Mouse (Mus musculus): ENCODE results near the gene Pak1. TPM values are rescaled to one million over a fixed set of nuclear protein-coding genes. Genes with fewer than 3 reads are reported as not detected.
"Not testable (repeated sequence)": the region's sequence is repeated elsewhere in the genome, so short reads cannot be mapped to it uniquely, and the experiment has no call there.

Pak1 gene
- total and polyA plus RNA-seq, 2 experiments from 2014 or later = 0.79 to 1.2 TPM

GRCm38 (mm10) chr7:97842332-97842731, 54.0 kb downstream of the Pak1 start:
- Histone ChIP-seq H3K9ac (replicated peaks; ENCODE audit: low read depth, low read length) (no peak overlapping the region), H3K27me3 (ENCODE audit: control insufficient read depth, insufficient read depth, low read length) (no peaks in the 10 kb centered on the region), H3K4me2 (ENCODE audit: low read depth, low read length) (peak overlapping the region; percentile 57), H3K36me3 (replicated peaks; ENCODE audit: control insufficient read depth, insufficient read depth, low read length) (no peaks in the 10 kb centered on the region), H3K27ac (ENCODE audit: low read depth) (no peak overlapping the region), H3K4me1 (ENCODE audit: control insufficient read depth, insufficient read depth) (no peaks in the 10 kb centered on the region), H3K4me3 (ENCODE audit: low read depth, low read length) (no peak overlapping the region), H3K9me3 (replicated peaks; ENCODE audit: control insufficient read depth, low read length) (no peaks in the 10 kb centered on the region)
- DNase-seq (ENCODE audit: low spot score) = no peak
- 57% methylated on average over 2 of the region's 2 CpGs for WGBS
- ATAC-seq (ENCODE audit: insufficient read depth, low read depth) = no peak
- TF ChIP-seq EP300 (IDR thresholded peaks at IDR 0.05; ENCODE audit: low read depth) (no peak), CTCF (IDR thresholded peaks at IDR 0.05; ENCODE audit: low read depth) (no peak)

- WGBS = 7% methylated on average over 22 of the region's 22 CpGs
- Histone ChIP-seq H3K4me2 (ENCODE audit: low read depth, low read length) (peak overlapping the region; percentile 57), H3K4me1 (ENCODE audit: control insufficient read depth, insufficient read depth) (no peaks in the 10 kb centered on the region), H3K36me3 (replicated peaks; ENCODE audit: control insufficient read depth, insufficient read depth, low read length) (no peaks in the 10 kb centered on the region), H3K9me3 (replicated peaks; ENCODE audit: control insufficient read depth, low read length) (no peaks in the 10 kb centered on the region), H3K9ac (replicated peaks; ENCODE audit: low read depth, low read length) (no peak overlapping the region; the same call in 1 of the 2 replicates), H3K27me3 (ENCODE audit: control insufficient read depth, insufficient read depth, low read length) (no peaks in the 10 kb centered on the region), H3K27ac (ENCODE audit: low read depth) (no peak overlapping the region), H3K4me3 (ENCODE audit: low read depth, low read length) (peak overlapping the region; percentile 35)
- DNase-seq (ENCODE audit: low spot score) = peak; percentile 48
- TF ChIP-seq CTCF (IDR thresholded peaks at IDR 0.05; ENCODE audit: low read depth) (peak; percentile 23), EP300 (IDR thresholded peaks at IDR 0.05; ENCODE audit: low read depth) (no peak)
- peak; percentile 92 for ATAC-seq (ENCODE audit: insufficient read depth, low read depth)
Measured at GRCm38 (mm10) chr7:97842806-97843570, 54.6 kb downstream of the Pak1 start.

GRCm38 (mm10) chr7:97844419-97844818, 56.1 kb downstream of the Pak1 start:
- Histone ChIP-seq H3K4me1 (ENCODE audit: control insufficient read depth, insufficient read depth) (no peaks in the 10 kb centered on the region), H3K9ac (replicated peaks; ENCODE audit: low read depth, low read length) (no peak overlapping the region), H3K27me3 (ENCODE audit: control insufficient read depth, insufficient read depth, low read length) (no peaks in the 10 kb centered on the region), H3K9me3 (replicated peaks; ENCODE audit: control insufficient read depth, low read length) (no peaks in the 10 kb centered on the region), H3K36me3 (replicated peaks; ENCODE audit: control insufficient read depth, insufficient read depth, low read length) (no peaks in the 10 kb centered on the region), H3K27ac (ENCODE audit: low read depth) (no peak overlapping the region), H3K4me2 (ENCODE audit: low read depth, low read length) (no peak overlapping the region), H3K4me3 (ENCODE audit: low read depth, low read length) (no peak overlapping the region)
- no peak for ATAC-seq (ENCODE audit: insufficient read depth, low read depth)
- no peak for TF ChIP-seq EP300 (IDR thresholded peaks at IDR 0.05; ENCODE audit: low read depth)
- TF ChIP-seq CTCF (IDR thresholded peaks at IDR 0.05; ENCODE audit: low read depth) = no peak
- no peak for DNase-seq (ENCODE audit: low spot score)
- WGBS = 73% methylated on average over 3 of the region's 3 CpGs

DNA sequence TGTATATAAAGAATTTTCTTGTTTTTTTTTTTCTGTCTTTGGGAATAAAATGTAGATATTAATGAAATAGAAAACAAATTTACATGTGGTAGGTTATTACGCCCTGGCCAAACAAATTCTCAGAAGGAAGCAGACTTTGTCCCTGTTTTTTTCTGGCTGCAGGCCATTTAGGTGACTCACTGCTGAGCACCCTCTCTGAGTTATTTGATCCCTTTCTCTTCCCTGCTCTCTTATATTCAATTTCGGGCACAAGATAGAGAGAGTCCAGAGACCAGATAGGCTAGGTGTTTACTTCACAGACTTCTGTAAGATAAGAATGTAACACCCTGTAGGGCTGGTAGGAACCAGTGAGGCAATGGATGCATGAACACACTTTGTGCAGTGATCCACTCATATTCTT, 57.2 kb downstream of the Pak1 start:
- no peaks in the 10 kb centered on the region for H3K36me3 ChIP-seq (replicated peaks; ENCODE audit: control insufficient read depth, insufficient read depth, low read length)
- ATAC-seq (ENCODE audit: insufficient read depth, low read depth) (no peak), DNase-seq (ENCODE audit: low spot score) (no peak)
- H3K27ac ChIP-seq (ENCODE audit: low read depth) = no peak overlapping the region
- no peak for TF ChIP-seq EP300 (IDR thresholded peaks at IDR 0.05; ENCODE audit: low read depth)
- TF ChIP-seq CTCF (IDR thresholded peaks at IDR 0.05; ENCODE audit: low read depth) = no peak
- no peak overlapping the region for H3K4me3 ChIP-seq (ENCODE audit: low read depth, low read length)
- WGBS = 47% methylated on average over 2 of the region's 2 CpGs
- no peaks in the 10 kb centered on the region for H3K4me1 ChIP-seq (ENCODE audit: control insufficient read depth, insufficient read depth)
- no peak overlapping the region for H3K4me2 ChIP-seq (ENCODE audit: low read depth, low read length)
- H3K27me3 ChIP-seq (ENCODE audit: control insufficient read depth, insufficient read depth, low read length) = no peaks in the 10 kb centered on the region
- no peak overlapping the region for H3K9ac ChIP-seq (replicated peaks; ENCODE audit: low read depth, low read length)
- no peaks in the 10 kb centered on the region for H3K9me3 ChIP-seq (replicated peaks; ENCODE audit: control insufficient read depth, low read length)

- no peak overlapping the region for H3K4me2 ChIP-seq (ENCODE audit: low read depth, low read length)
- no peaks in the 10 kb centered on the region for H3K27me3 ChIP-seq (ENCODE audit: control insufficient read depth, insufficient read depth, low read length)
- no peaks in the 10 kb centered on the region for H3K4me1 ChIP-seq (ENCODE audit: control insufficient read depth, insufficient read depth)
- H3K9me3 ChIP-seq (replicated peaks; ENCODE audit: control insufficient read depth, low read length) = no peaks in the 10 kb centered on the region
- no peak overlapping the region for H3K27ac ChIP-seq (ENCODE audit: low read depth)
- H3K9ac ChIP-seq (replicated peaks; ENCODE audit: low read depth, low read length) = no peak overlapping the region
- H3K36me3 ChIP-seq (replicated peaks; ENCODE audit: control insufficient read depth, insufficient read depth, low read length) = no peaks in the 10 kb centered on the region
- ATAC-seq (ENCODE audit: insufficient read depth, low read depth) = no peak
- no peak overlapping the region for H3K4me3 ChIP-seq (ENCODE audit: low read depth, low read length)
- no peak for DNase-seq (ENCODE audit: low spot score)
- TF ChIP-seq EP300 (IDR thresholded peaks at IDR 0.05; ENCODE audit: low read depth) = no peak
- no peak for TF ChIP-seq CTCF (IDR thresholded peaks at IDR 0.05; ENCODE audit: low read depth)
Measured at GRCm38 (mm10) chr7:97846539-97846938, 58.2 kb downstream of the Pak1 start.

DNA sequence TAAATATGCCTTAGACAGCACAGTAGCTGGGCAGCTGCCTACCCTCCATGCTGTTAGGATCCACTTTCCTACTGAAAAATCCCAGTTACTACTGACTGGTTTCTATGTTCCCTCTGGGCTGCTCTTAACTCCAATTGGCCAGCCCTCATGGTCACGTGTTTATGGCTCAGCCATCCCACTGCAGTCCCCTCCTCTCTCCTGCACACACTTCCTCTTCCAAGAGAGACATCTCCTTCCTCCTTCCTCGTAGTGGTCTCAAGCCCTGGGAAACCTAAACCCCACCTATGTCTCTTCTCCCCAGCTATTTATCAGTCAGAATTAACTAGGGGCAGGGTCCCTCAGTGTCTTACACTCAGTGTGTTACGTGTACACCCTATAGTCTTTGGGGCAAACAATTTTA, 61.2 kb downstream of the Pak1 start:
- 54% methylated on average over 3 of the region's 3 CpGs for WGBS
- not testable (repeated sequence) for H3K4me3 ChIP-seq (ENCODE audit: low read depth, low read length); ATAC-seq (ENCODE audit: insufficient read depth, low read depth)

More for the DNA sequence above, 61.2 kb downstream of the Pak1 start:
- H3K36me3 ChIP-seq (replicated peaks; ENCODE audit: control insufficient read depth, insufficient read depth, low read length); H3K9ac ChIP-seq (replicated peaks; ENCODE audit: low read depth, low read length); H3K27me3 ChIP-seq (ENCODE audit: control insufficient read depth, insufficient read depth, low read length); H3K4me1 ChIP-seq (ENCODE audit: control insufficient read depth, insufficient read depth); DNase-seq (ENCODE audit: low spot score); H3K27ac ChIP-seq (ENCODE audit: low read depth); H3K4me2 ChIP-seq (ENCODE audit: low read depth, low read length); H3K9me3 ChIP-seq (replicated peaks; ENCODE audit: control insufficient read depth, low read length): not testable (repeated sequence)
